Mouse (Mus musculus) G1E (cell line): ENCODE results near the gene Krt83.

Experiments used
- CTCF ChIP-seq: IDR thresholded peaks from 2 replicates; pipeline ENCODE4 v1.5.1; 2012; ENCODE audit warnings: low read depth, low read length, inconsistent platforms, mixed read lengths
- GATA1 ChIP-seq: IDR thresholded peaks from 2 replicates; pipeline ENCODE4 v1.6.1; 2012; ENCODE audit warnings: borderline replicate concordance, low read length, inconsistent platforms, mixed read lengths
- GATA2 ChIP-seq: IDR thresholded peaks from 2 replicates; pipeline ENCODE4 v1.6.1; 2012; ENCODE audit warnings: low read depth, low read length, inconsistent platforms, borderline replicate concordance
- TAL1 ChIP-seq: conservative IDR thresholded peaks from 2 replicates; pipeline ENCODE4 v1.6.1; 2012; ENCODE audit warnings: low read depth, low read length, inconsistent platforms, mixed read lengths

- TF ChIP-seq CTCF (no peak), TAL1 (no peak), GATA1 (no peak), GATA2 (no peak)
These were observed 5.2 kb downstream of the Krt83 start for GRCm38 (mm10) chr15:101485911-101486635.
